Mouse (Mus musculus) stomach, postnatal 0 days (tissue): Measurements from ENCODE around the gene Fem1b. TPM values are rescaled to one million over a fixed set of nuclear protein-coding genes. Genes with fewer than 3 reads are reported as not detected.
"Not testable (repeated sequence)": the region's sequence is repeated elsewhere in the genome, so short reads cannot be mapped to it uniquely, and the experiment has no call there.

Experiments used
- ATAC-seq: fragments of 200-750 bp; cut with Nextera tagmentation; 2 replicates; pipeline ENCODE4 v1.8.0; 2017; ENCODE audit not compliant: low FRiP score, low TSS enrichment
- DNase-seq: peaks from one replicate; pipeline ENCODE4 v3.0.0-alpha.2; 2016; ENCODE audit warnings: low spot score
- H3K27ac ChIP-seq: fragments of 300-500 bp; sonication (generic); replicated peaks from 2 replicates; pipeline ENCODE4 v1.5.1; 2014; ENCODE audit warnings: mild to moderate bottlenecking, control low read depth
- H3K27me3 ChIP-seq: fragments of 300-500 bp; sonication (generic); 2 replicates; pipeline ENCODE4 v1.6.1; 2014; ENCODE audit warnings: low read length; ENCODE audit not compliant: control insufficient read depth, insufficient read depth
- H3K36me3 ChIP-seq: fragments of 300-500 bp; sonication (generic); 2 replicates; pipeline ENCODE4 v1.6.1; 2014; ENCODE audit warnings: low read length, mixed read lengths; ENCODE audit not compliant: control insufficient read depth, insufficient read depth
- H3K4me1 ChIP-seq: fragments of 300-500 bp; sonication (generic); replicated peaks from 2 replicates; pipeline ENCODE4 v1.6.1; 2014; ENCODE audit warnings: antibody characterized with exemption; ENCODE audit not compliant: control insufficient read depth, insufficient read depth
- H3K4me2 ChIP-seq: fragments of 300-500 bp; sonication (generic); replicated peaks from 2 replicates; pipeline ENCODE4 v1.6.1; 2014; ENCODE audit warnings: low read depth, mild to moderate bottlenecking, control low read depth, moderate library complexity
- H3K4me3 ChIP-seq: fragments of 300-500 bp; sonication (generic); 2 replicates; pipeline ENCODE4 v1.5.1; 2014; ENCODE audit warnings: low read depth, low read length, control low read depth
- H3K9ac ChIP-seq: fragments of 300-500 bp; sonication (generic); 2 replicates; pipeline ENCODE4 v1.6.1; 2014; ENCODE audit warnings: mild to moderate bottlenecking, low read length, control low read depth, mixed read lengths
- H3K9me3 ChIP-seq: fragments of 300-500 bp; sonication (generic); 2 replicates; pipeline ENCODE4 v1.6.1; 2016; ENCODE audit warnings: low read length; ENCODE audit not compliant: control insufficient read depth
- CTCF ChIP-seq: IDR thresholded peaks from 2 replicates; pipeline ENCODE4 v1.5.1; 2016; ENCODE audit warnings: antibody characterized with exemption, low read depth, mild to moderate bottlenecking, moderate library complexity
- EP300 ChIP-seq: optimal IDR thresholded peaks from 2 replicates; pipeline ENCODE3; 2016; ENCODE audit warnings: antibody characterized with exemption
- WGBS: fragments of 180-500 bp; shearing (Covaris S2); extraction: QIAGEN DNeasy Blood & Tissue Kit; methylation state at CpG from one replicate; pipeline ENCODE4 v1.1.7; 2014; 5-methylcytosine and 5-hydroxymethylcytosine counted together
- polyA plus RNA-seq: library from polyadenylated mRNA; unstranded; fragments of >200 nt; fragmentation: Nextera tagmentation; extraction: Ambion mirVana; gene quantifications from 2 replicates; pipeline ENCODE4 v1.2.1, GENCODE M21; 2015

Gene Fem1b
- polyA plus RNA-seq, 1 experiment from 2014 or later: 6.6 TPM

DNA sequence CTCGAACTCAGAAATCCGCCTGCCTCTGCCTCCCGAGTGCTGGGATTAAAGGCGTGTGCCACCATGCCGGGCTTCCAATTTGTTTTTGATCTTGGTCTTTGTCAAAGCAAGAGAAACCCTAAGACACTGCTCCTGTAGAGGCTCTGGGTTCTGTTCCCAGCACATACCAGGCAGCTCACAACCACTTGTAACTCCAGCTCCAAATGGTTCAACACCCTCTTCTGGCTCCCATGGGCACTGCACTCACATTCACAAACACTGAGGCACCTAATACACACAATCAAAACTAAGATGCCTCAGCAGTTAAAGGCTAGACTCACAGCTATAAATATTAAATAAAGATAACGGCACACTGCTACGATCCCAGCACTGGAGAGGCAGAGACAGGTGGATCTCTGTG is 10.1 kb upstream of the Fem1b start:
- no peak overlapping the region for H3K4me2 ChIP-seq
- no peak overlapping the region for H3K9ac ChIP-seq
- DNase-seq (no peak), ATAC-seq (no peak)
- no peaks in the 10 kb centered on the region for H3K27me3 ChIP-seq
- H3K9me3 ChIP-seq: no peaks in the 10 kb centered on the region
- no peak overlapping the region for H3K4me3 ChIP-seq
- 93% methylated on average over 7 of the region's 7 CpGs for WGBS
- H3K36me3 ChIP-seq: no peaks in the 10 kb centered on the region
- no peaks in the 10 kb centered on the region; the same call in 1 of the 2 replicates for H3K4me1 ChIP-seq
- 0 out of 2 replicates have a peak, but pooled peaks have one; percentile 6 for TF ChIP-seq CTCF
- no peak for TF ChIP-seq EP300
- no peak overlapping the region for H3K27ac ChIP-seq

DNA sequence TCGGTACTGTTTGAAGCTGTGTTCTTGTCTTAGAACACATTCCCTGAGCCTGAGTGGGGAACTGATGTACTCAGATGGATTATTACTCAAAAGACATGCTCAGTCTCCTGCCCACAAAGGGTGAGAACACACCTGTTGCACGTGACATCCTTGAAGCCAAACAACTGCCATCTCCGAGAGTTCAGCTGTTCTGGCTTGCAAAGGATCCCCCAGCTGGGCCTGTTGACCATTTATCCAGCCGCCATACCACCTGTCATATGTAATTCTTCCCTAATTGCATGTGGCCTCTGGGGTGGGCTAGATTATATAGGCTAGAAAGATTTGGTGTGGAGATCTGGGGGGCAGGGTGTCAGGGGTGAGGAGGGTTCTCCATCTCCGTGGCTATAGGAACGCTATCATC is 9.1 kb upstream of the Fem1b start:
- no peaks in the 10 kb centered on the region for H3K27me3 ChIP-seq
- ATAC-seq: no peak
- H3K4me1 ChIP-seq: no peaks in the 10 kb centered on the region; the same call in 1 of the 2 replicates
- H3K36me3 ChIP-seq: no peaks in the 10 kb centered on the region
- TF ChIP-seq CTCF: no peak
- TF ChIP-seq EP300: no peak
- no peak overlapping the region for H3K27ac ChIP-seq
- H3K9ac ChIP-seq: no peak overlapping the region
- H3K4me3 ChIP-seq: no peak overlapping the region
- H3K4me2 ChIP-seq: no peak overlapping the region
- H3K9me3 ChIP-seq: no peaks in the 10 kb centered on the region
- 62% methylated on average over 6 of the region's 6 CpGs for WGBS
- no peak for DNase-seq

DNA sequence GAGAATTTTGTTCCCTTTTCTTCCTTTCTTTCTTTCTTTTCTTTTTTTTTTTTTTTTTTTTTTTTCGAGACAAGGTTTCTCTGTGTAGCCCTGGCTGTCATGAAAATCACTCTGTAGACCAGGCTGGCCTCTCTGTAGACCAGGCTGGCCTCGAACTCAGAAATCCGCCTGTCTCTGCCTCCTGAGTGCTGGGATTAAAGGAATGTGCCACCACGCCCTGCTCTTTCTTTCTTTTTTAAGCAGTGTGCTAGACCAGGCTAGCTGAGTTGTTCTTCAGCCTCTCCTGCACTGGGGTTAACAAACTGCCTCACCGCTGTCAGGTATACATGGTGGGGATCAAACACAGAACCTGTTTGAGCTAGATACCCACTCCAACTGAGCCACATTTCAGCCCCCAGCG is 8.2 kb upstream of the Fem1b start:
- H3K4me1 ChIP-seq, H3K36me3 ChIP-seq, H3K27ac ChIP-seq, H3K27me3 ChIP-seq, H3K4me2 ChIP-seq, H3K9me3 ChIP-seq, ATAC-seq, DNase-seq, H3K9ac ChIP-seq, H3K4me3 ChIP-seq: not testable (repeated sequence)
- WGBS: 85% methylated on average over 6 of the region's 6 CpGs

DNA sequence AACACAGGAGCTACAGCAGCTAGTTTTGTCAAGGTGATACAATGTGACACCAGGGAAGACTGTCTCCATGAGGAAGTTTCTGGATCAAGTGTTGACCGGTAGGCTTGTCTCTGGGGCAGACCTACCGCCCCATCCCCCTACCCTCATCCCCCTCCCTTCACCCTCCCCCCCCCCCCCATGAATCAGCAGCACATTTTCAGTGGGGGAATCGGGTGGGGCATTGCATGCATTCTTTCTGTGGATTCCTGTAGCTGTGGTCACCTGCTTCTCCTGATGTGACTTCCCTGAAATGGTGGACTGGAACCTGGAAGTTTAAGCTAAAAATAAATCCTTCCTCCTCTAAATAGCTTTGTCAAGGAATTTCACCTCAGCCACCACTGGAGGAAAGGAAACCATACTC is 7.8 kb upstream of the Fem1b start:
- DNase-seq (no peak), ATAC-seq (no peak)
- Histone ChIP-seq H3K9ac (no peak overlapping the region), H3K4me3 (no peak overlapping the region), H3K4me2 (no peak overlapping the region), H3K27me3 (no peaks in the 10 kb centered on the region), H3K36me3 (no peaks in the 10 kb centered on the region), H3K27ac (no peak overlapping the region), H3K9me3 (no peaks in the 10 kb centered on the region), H3K4me1 (no peaks in the 10 kb centered on the region; the same call in 1 of the 2 replicates)
- whole genome bisulfite sequencing: 53% methylated on average over 3 of the region's 3 CpGs
- no peak for TF ChIP-seq CTCF
- no peak for TF ChIP-seq EP300

DNA sequence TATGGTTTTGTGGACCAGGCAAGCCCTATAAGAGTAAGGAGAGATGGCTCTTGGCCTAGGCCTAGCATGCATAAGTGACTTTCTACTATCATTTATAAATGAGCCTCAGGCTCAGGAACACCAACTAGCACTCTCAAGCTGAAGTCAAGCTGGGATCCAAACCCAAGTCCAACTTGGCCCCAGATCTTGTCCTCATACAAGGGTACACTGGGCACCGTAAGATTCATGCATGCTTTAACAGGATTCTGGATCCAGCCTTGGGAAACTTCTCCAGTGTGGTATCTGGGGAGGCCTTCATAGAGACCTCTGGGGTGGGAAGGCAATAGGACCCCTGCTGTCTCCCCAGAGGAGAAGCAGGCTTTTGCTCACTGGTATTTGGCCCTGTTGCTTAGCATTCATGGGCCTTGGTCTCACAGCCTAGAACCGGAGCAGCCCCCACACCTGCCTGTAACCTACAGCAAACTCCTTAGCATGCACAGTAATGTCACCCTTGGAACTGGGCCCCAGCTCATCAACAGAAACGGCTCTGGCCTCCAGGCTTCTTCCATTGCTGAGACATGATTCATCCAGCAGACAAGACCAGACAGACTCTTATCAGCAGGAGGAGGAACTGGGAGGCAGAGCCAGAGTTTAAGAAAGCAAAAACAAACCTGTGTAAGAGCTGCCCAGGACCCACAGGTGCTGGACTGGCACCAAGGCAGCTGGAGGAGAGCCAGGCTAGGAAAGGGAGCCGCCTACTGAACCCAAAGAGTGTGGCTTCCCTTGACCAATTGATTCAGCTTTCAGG is 6.3 kb upstream of the Fem1b start:
- no peak for DNase-seq
- Histone ChIP-seq H3K4me2 (no peak overlapping the region), H3K36me3 (no peaks in the 10 kb centered on the region), H3K27me3 (no peaks in the 10 kb centered on the region), H3K9me3 (no peaks in the 10 kb centered on the region), H3K9ac (no peak overlapping the region), H3K4me3 (no peak overlapping the region), H3K27ac (peak overlapping the region; percentile 79), H3K4me1 (no peaks in the 10 kb centered on the region; the same call in 1 of the 2 replicates)
- TF ChIP-seq CTCF (no peak), EP300 (no peak)
- 61% methylated on average over 4 of the region's 4 CpGs for WGBS
- no peak for ATAC-seq

DNA sequence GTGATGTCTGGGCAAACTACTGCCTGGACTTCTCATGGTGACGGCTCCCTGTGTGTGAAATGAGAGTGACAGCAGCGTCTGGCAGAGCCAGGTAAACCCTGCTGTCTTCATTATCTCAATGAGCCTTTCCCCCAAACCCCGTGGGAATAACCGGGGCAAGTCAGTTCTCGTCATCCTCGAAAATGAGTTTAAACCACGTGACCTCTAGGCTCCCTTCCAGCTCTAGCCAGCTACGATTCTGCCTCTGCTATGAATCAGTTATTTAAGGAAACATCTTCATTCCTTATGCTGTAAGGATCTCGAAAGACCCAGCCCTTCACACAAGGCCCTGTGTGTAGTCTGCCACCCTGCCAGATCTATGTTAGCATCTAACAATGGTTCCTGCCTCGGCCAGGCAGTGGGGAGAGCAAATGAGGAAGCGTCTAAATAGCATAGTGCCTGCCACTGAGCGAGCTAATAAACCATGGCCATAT is 5.4 kb upstream of the Fem1b start:
- H3K27ac ChIP-seq: peak overlapping the region; percentile 79
- no peaks in the 10 kb centered on the region for H3K9me3 ChIP-seq
- TF ChIP-seq EP300 (no peak), CTCF (no peak)
- no peak overlapping the region for H3K9ac ChIP-seq
- H3K27me3 ChIP-seq: no peaks in the 10 kb centered on the region
- H3K4me3 ChIP-seq: no peak overlapping the region
- H3K4me2 ChIP-seq: no peak overlapping the region
- 44% methylated on average over 12 of the region's 12 CpGs for WGBS
- DNase-seq (no peak), ATAC-seq (0 out of 2 replicates have a peak, but pooled peaks have one; percentile 3)
- H3K36me3 ChIP-seq: no peaks in the 10 kb centered on the region
- no peaks in the 10 kb centered on the region; the same call in 1 of the 2 replicates for H3K4me1 ChIP-seq
